Mouse (Mus musculus) stomach, postnatal 0 days (tissue): ENCODE measurements around the gene Hk2. TPM values are rescaled to one million over a fixed set of nuclear protein-coding genes. Genes with fewer than 3 reads are reported as not detected.
A peak's percentile ranks its signal among the peaks of the same experiment; 100 is the strongest.

Experiments
- ATAC-seq: fragments of 200-750 bp; cut with Nextera tagmentation; 2 replicates; pipeline ENCODE4 v1.8.0; 2017; ENCODE audit not compliant: low FRiP score, low TSS enrichment
- DNase-seq: peaks from one replicate; pipeline ENCODE4 v3.0.0-alpha.2; 2016; ENCODE audit warnings: low spot score
- H3K27ac ChIP-seq: fragments of 300-500 bp; sonication (generic); replicated peaks from 2 replicates; pipeline ENCODE4 v1.5.1; 2014; ENCODE audit warnings: mild to moderate bottlenecking, control low read depth
- H3K27me3 ChIP-seq: fragments of 300-500 bp; sonication (generic); 2 replicates; pipeline ENCODE4 v1.6.1; 2014; ENCODE audit warnings: low read length; ENCODE audit not compliant: control insufficient read depth, insufficient read depth
- H3K36me3 ChIP-seq: fragments of 300-500 bp; sonication (generic); 2 replicates; pipeline ENCODE4 v1.6.1; 2014; ENCODE audit warnings: low read length, mixed read lengths; ENCODE audit not compliant: control insufficient read depth, insufficient read depth
- H3K4me1 ChIP-seq: fragments of 300-500 bp; sonication (generic); replicated peaks from 2 replicates; pipeline ENCODE4 v1.6.1; 2014; ENCODE audit warnings: antibody characterized with exemption; ENCODE audit not compliant: control insufficient read depth, insufficient read depth
- H3K4me2 ChIP-seq: fragments of 300-500 bp; sonication (generic); replicated peaks from 2 replicates; pipeline ENCODE4 v1.6.1; 2014; ENCODE audit warnings: low read depth, mild to moderate bottlenecking, control low read depth, moderate library complexity
- H3K4me3 ChIP-seq: fragments of 300-500 bp; sonication (generic); 2 replicates; pipeline ENCODE4 v1.5.1; 2014; ENCODE audit warnings: low read depth, low read length, control low read depth
- H3K9ac ChIP-seq: fragments of 300-500 bp; sonication (generic); 2 replicates; pipeline ENCODE4 v1.6.1; 2014; ENCODE audit warnings: mild to moderate bottlenecking, low read length, control low read depth, mixed read lengths
- H3K9me3 ChIP-seq: fragments of 300-500 bp; sonication (generic); 2 replicates; pipeline ENCODE4 v1.6.1; 2016; ENCODE audit warnings: low read length; ENCODE audit not compliant: control insufficient read depth
- CTCF ChIP-seq: IDR thresholded peaks from 2 replicates; pipeline ENCODE4 v1.5.1; 2016; ENCODE audit warnings: antibody characterized with exemption, low read depth, mild to moderate bottlenecking, moderate library complexity
- EP300 ChIP-seq: optimal IDR thresholded peaks from 2 replicates; pipeline ENCODE3; 2016; ENCODE audit warnings: antibody characterized with exemption
- WGBS: fragments of 180-500 bp; shearing (Covaris S2); extraction: QIAGEN DNeasy Blood & Tissue Kit; methylation state at CpG from one replicate; pipeline ENCODE4 v1.1.7; 2014; 5-methylcytosine and 5-hydroxymethylcytosine counted together
- polyA plus RNA-seq: library from polyadenylated mRNA; unstranded; fragments of >200 nt; fragmentation: Nextera tagmentation; extraction: Ambion mirVana; gene quantifications from 2 replicates; pipeline ENCODE4 v1.2.1, GENCODE M21; 2015

The Hk2 gene
- polyA plus RNA-seq, 1 experiment from 2014 or later = 8.9 TPM

DNA sequence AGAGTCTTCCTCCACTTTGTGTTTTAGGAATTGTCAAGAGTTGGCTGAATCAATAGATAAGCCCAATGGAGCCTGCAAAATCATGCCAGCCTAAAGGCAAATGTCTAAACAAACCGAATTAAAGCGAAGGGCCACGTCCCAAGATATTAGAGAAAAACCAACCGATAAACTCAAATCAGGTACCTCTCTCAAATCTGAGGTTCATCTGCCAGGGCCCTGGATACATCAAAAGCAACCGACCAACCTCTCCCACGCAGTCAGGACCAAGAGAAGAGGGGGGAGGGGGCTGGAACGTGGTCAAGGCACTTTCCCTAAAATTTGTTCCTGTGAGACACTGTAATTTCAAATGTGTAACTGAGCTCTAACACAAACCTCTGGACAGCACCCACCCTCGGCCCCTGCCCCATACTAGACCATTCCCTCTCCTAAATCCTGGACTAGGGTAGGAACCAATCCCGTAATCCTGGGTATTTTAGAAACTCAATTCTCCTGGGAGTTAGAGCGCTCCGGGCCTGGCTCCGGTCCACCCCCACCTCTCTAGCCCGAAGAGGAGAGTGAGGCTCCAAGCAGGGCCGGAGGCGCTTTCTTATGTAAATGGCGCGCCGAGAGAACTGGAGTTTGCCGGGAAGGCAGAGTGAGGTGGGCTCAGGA is 1.7 kb downstream of the Hk2 start:
- peak overlapping the region; percentile 70 for H3K9ac ChIP-seq
- WGBS = 2% methylated on average over 19 of the region's 19 CpGs
- H3K4me2 ChIP-seq = peak overlapping the region; percentile 92
- H3K27me3 ChIP-seq = no peaks in the 10 kb centered on the region
- no peak for ATAC-seq
- no peaks in the 10 kb centered on the region for H3K4me1 ChIP-seq
- H3K36me3 ChIP-seq = no peaks in the 10 kb centered on the region
- no peaks in the 10 kb centered on the region for H3K9me3 ChIP-seq
- peak overlapping the region; percentile 88 for H3K27ac ChIP-seq
- peak overlapping the region; percentile 61 for H3K4me3 ChIP-seq
- TF ChIP-seq EP300 (no peak), CTCF (no peak)
- DNase-seq = peak; percentile 39

DNA sequence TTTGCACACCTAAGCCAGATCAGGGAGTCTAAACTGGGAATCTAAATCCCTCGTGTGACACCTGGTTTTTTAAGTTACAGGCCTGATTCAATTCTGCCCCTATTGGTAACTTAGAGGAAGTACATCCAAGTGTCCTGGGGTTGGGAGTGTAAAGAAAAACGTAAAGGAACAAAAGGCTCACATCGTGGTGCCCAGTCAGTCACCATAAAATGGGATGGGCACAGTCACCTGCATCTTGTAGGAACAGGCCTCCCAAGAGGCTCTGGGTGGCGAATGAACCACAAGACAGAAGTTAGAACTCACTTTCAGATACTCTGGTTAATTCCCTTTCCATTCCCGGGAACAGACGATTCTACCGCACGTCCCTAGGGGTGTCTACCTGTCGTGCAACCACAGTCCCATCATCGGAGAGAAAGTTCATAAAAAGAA is 2.3 kb downstream of the Hk2 start:
- DNase-seq (peak; percentile 40), ATAC-seq (no peak)
- TF ChIP-seq CTCF = peak; percentile 70
- no peak for TF ChIP-seq EP300
- 6% methylated on average over 10 of the region's 10 CpGs for whole genome bisulfite sequencing
- Histone ChIP-seq H3K9me3 (no peaks in the 10 kb centered on the region), H3K4me1 (no peaks in the 10 kb centered on the region), H3K36me3 (no peaks in the 10 kb centered on the region), H3K9ac (peak overlapping the region; percentile 70), H3K27me3 (no peaks in the 10 kb centered on the region), H3K4me2 (peak overlapping the region; percentile 92), H3K4me3 (peak overlapping the region; percentile 61), H3K27ac (peak overlapping the region; percentile 88)

GRCm38 (mm10) chr6:82771059-82771458 is 3.2 kb downstream of the Hk2 start:
- TF ChIP-seq EP300 (no peak), CTCF (no peak)
- H3K36me3 ChIP-seq = no peaks in the 10 kb centered on the region
- WGBS = 47% methylated on average over 9 of the region's 9 CpGs
- H3K27me3 ChIP-seq = no peaks in the 10 kb centered on the region
- DNase-seq = no peak
- no peak overlapping the region for H3K9ac ChIP-seq
- H3K4me2 ChIP-seq = no peak overlapping the region; the same call in 1 of the 2 replicates
- H3K27ac ChIP-seq = 0 out of 2 replicates have a peak overlapping the region, but pooled peaks have one; percentile 35
- H3K9me3 ChIP-seq = no peaks in the 10 kb centered on the region
- no peak overlapping the region for H3K4me3 ChIP-seq
- ATAC-seq = peak; percentile 4; the same call in 1 of the 2 replicates
- no peaks in the 10 kb centered on the region for H3K4me1 ChIP-seq

DNA sequence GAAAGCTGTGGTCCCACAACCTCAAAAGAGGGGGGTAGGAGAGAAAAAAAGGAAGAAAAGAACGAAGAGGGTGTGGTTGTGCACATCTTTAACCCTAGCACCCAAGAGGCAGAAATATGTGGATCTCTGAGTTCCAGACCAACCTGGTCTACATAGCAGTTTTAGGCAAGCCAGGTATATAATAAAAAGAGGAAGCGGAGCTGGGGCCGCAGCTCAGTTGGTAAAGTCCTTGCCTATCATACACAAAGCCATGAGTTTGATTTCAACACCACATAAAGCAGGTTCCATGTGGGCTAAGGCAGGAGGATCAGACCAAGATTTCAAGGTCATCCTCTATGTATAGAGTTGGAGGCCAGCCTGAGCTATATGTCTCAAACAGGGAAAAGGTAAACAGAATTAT is 4.0 kb downstream of the Hk2 start:
- TF ChIP-seq CTCF (no peak), EP300 (no peak)
- Histone ChIP-seq H3K4me1 (no peaks in the 10 kb centered on the region), H3K27ac (no peak overlapping the region), H3K36me3 (no peaks in the 10 kb centered on the region), H3K9me3 (no peaks in the 10 kb centered on the region), H3K9ac (no peak overlapping the region), H3K27me3 (no peaks in the 10 kb centered on the region), H3K4me3 (no peak overlapping the region), H3K4me2 (no peak overlapping the region)
- 78% methylated on average over 3 of the region's 3 CpGs for WGBS
- no peak for DNase-seq
- ATAC-seq = no peak

DNA sequence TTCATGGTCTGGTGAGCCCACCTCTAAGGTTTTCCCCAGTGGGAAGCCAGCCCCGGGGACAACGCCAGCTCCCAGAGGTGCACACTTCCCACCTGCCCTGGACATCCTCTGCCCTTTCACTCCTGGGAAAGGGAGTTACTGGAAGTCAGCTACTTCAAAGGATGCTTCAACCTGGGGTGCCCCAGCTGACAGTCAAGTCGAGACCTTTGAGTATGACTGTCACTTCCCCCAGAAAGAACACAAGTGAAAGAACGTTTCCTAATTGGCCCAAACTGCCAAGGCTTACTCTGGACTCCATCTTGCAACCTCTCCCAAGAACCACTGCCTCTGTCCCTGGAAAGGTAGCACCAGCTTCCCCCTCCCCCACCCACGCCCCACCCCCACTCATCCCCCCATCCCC is 4.5 kb downstream of the Hk2 start:
- no peaks in the 10 kb centered on the region for H3K4me1 ChIP-seq
- no peak overlapping the region for H3K9ac ChIP-seq
- no peaks in the 10 kb centered on the region for H3K9me3 ChIP-seq
- no peak overlapping the region for H3K4me3 ChIP-seq
- no peaks in the 10 kb centered on the region for H3K36me3 ChIP-seq
- ATAC-seq = no peak
- no peak overlapping the region for H3K27ac ChIP-seq
- DNase-seq = no peak
- 58% methylated on average over 5 of the region's 5 CpGs for WGBS
- H3K27me3 ChIP-seq = no peaks in the 10 kb centered on the region
- TF ChIP-seq CTCF (no peak), EP300 (no peak)
- H3K4me2 ChIP-seq = no peak overlapping the region

DNA sequence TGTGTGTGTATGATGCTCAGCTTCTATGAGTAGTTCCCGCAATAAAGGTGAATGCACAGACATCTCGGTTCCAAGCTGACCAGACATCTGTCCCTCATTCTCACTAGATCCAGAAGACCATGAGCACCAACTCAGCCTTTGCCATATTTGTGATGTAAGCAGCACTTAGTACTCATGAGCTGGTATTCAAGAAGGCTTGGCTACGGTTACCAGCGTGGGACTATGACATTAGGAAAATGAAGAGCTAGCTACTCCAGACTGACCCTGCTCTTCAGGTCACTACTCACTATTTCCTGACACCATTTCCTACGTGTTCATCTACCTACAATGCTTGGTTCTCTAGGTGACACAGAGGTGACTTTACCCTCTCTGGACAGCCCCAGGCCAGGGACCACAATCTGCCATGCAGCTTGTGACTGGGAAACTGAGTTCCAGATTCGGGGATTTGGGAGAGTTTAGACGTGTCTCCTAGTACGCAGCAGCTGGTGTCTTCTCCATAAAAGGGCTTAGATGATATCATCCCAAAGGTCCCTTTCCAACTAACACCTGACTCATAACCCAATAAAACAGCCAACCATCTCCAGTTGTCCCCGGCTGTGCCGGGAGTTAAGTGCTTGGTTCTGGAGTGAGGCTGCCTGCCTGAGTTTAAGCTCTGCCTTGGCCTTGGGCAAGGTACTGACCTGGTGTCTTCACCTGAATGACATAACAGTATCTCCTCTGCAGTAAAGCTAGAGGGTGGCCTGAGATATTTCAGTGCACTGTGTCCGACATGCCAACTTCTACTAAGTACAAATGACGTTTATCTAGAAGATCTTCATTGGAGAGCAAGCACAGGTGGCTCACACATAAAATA is 6.3 kb downstream of the Hk2 start:
- TF ChIP-seq CTCF = no peak
- no peak for TF ChIP-seq EP300
- H3K9ac ChIP-seq = no peak overlapping the region
- no peak for DNase-seq
- no peaks in the 10 kb centered on the region for H3K9me3 ChIP-seq
- ATAC-seq = no peak
- H3K36me3 ChIP-seq = no peaks in the 10 kb centered on the region
- peaks cover 9% of the 10 kb centered on the region for H3K4me1 ChIP-seq
- no peak overlapping the region for H3K27ac ChIP-seq
- H3K4me2 ChIP-seq = no peak overlapping the region
- 82% methylated on average over 12 of the region's 12 CpGs for WGBS
- H3K4me3 ChIP-seq = no peak overlapping the region
- no peaks in the 10 kb centered on the region for H3K27me3 ChIP-seq
